ENCODE assay signal across 8 mouse cellular contexts in the genomic region with DNA sequence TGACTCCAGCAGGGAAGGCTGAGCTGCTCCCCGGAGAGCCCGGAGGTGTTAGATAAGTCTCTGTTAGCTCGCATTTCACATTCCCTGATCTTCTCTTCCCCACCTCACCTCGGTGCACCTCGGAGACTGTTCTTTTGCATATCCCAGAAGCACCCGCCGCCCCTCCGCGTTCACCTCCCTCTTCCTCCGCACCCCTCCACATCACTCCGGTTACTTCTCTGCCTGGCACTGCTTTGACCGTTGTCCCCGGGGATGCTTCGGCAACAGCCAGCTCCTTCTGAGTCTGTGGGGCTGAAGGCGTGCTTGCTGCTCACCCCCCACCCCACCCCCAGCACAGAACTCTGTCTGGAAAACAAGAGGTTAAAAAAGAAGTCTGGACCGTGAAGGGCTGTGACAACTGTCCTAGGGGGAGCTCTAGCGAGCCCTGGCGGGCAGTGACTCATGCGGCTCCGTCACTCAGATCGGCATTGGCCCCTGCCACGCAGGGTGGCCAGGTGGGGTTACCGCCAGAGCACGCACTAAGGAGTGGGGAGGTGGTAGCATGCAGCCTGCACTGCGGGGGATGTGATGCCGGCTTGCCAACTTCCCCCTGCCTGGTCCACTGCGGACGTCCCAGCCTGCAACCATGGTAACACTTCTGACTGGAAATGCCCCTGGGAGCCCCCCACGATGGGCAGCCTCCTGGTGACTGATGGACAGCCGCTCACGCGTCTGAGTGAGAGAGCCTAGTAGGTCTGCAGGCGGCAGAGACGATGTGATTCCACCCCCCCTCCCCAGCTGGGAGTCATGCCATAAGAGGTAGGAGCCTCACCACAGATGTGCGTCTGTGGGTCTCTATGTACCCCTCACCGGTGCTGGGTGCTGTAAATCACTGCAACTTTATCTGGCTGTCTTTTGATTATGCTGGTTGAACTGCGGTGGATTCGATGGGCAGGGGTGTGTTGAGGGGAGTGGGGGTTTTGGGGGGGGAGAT.
DNase-seq lines count a peak whose midpoint lies in the region; ATAC-seq and TF ChIP-seq lines count a peak whose summit lies in the region.

No protein-coding gene starts in this region.

- H3K4me1 ChIP-seq in embryonic facial prominence, embryonic 15.5 days: peaks cover 21% of the 10 kb centered on the region
- no peaks in the 10 kb centered on the region for H3K4me1 ChIP-seq in lung, postnatal 0 days (ENCODE audit: insufficient read depth, low read depth, low read length)

- ATAC-seq in embryonic facial prominence, embryonic 15.5 days (ENCODE audit: insufficient number of reproducible peaks, low FRiP score, low TSS enrichment, low read depth): peak; percentile 55
- peak; percentile 82 for ATAC-seq in lung, postnatal 0 days

- H3K27me3 ChIP-seq in embryonic facial prominence, embryonic 15.5 days: no peaks in the 10 kb centered on the region
- no peaks in the 10 kb centered on the region for H3K27me3 ChIP-seq in lung, postnatal 0 days (replicated peaks; ENCODE audit: insufficient read depth, low read length)

- no peaks in the 10 kb centered on the region for H3K36me3 ChIP-seq in embryonic facial prominence, embryonic 15.5 days
- no peaks in the 10 kb centered on the region for H3K36me3 ChIP-seq in lung, postnatal 0 days (ENCODE audit: insufficient read depth, low read length)

- TF ChIP-seq EP300 in lung, postnatal 0 days (IDR thresholded peaks at IDR 0.05): no peak

- intact Hi-C loops in heart, postnatal 14 days (cut with DNase I): loop anchor here (5.0 kb wide), 1 partner anchor 115 kb away; no protein-coding TSS in a partner anchor

- peak overlapping the region; percentile 77 for H3K4me2 ChIP-seq in embryonic facial prominence, embryonic 15.5 days (replicated peaks)
- H3K4me2 ChIP-seq in lung, postnatal 0 days (replicated peaks; ENCODE audit: low read depth, low read length): peak overlapping the region; percentile 58

- H3K9ac ChIP-seq in embryonic facial prominence, embryonic 15.5 days: no peak overlapping the region
- H3K9ac ChIP-seq in lung, postnatal 0 days (replicated peaks; ENCODE audit: low read depth): no peak overlapping the region

- H3K9me3 ChIP-seq in embryonic facial prominence, embryonic 15.5 days (replicated peaks): no peaks in the 10 kb centered on the region
- no peaks in the 10 kb centered on the region for H3K9me3 ChIP-seq in lung, postnatal 0 days (ENCODE audit: low read length)

- peak; percentile 61 for TF ChIP-seq CTCF in lung, postnatal 0 days (IDR thresholded peaks at IDR 0.05)

- WGBS in embryonic facial prominence, embryonic 15.5 days: 6% methylated on average over 38 of the region's 38 CpGs
- 26% methylated on average over 38 of the region's 38 CpGs for WGBS in lung, postnatal 0 days

- H3K4me3 ChIP-seq in embryonic facial prominence, embryonic 15.5 days (replicated peaks): peak overlapping the region; percentile 37
- peak overlapping the region; percentile 26; the same call in 1 of the 2 replicates for H3K4me3 ChIP-seq in lung, postnatal 0 days (ENCODE audit: low read depth, low read length)

- peak; percentile 34 for DNase-seq in urinary bladder, adult 2 months (ENCODE audit: low spot score)
- no peak for DNase-seq in urinary bladder, postnatal 10 days (ENCODE audit: low spot score)
- DNase-seq in heart, postnatal 14 days: peak; percentile 38 to 53
- peak; percentile 28 to 37 for DNase-seq in layer of hippocampus, postnatal 25 days (ENCODE audit: extremely low spot score in 1 of 2, low spot score in 1 of 2)
- DNase-seq in lung, postnatal 0 days (ENCODE audit: low spot score): peak; percentile 68
- peak; percentile 69 for DNase-seq in right cerebral cortex, postnatal 14 days
- DNase-seq in yolk sac, embryonic 10.5 days (ENCODE audit: low spot score): no peak

- no peak overlapping the region for H3K27ac ChIP-seq in embryonic facial prominence, embryonic 15.5 days (replicated peaks)
- H3K27ac ChIP-seq in lung, postnatal 0 days (ENCODE audit: low read length): no peak overlapping the region

Comparison
In these comparisons a context has a peak if more than half of its experiments do, and no peak if none do; other contexts are left out.
1. DNase-seq: peak in urinary bladder, adult 2 months (single experiment), heart, postnatal 14 days (2 of 2), layer of hippocampus, postnatal 25 days (2 of 2), lung, postnatal 0 days (single experiment) and right cerebral cortex, postnatal 14 days (single experiment); none in urinary bladder, postnatal 10 days (single experiment) and yolk sac, embryonic 10.5 days (single experiment).